15 mouse cellular contexts compared by ENCODE assay signal in the genomic region with DNA sequence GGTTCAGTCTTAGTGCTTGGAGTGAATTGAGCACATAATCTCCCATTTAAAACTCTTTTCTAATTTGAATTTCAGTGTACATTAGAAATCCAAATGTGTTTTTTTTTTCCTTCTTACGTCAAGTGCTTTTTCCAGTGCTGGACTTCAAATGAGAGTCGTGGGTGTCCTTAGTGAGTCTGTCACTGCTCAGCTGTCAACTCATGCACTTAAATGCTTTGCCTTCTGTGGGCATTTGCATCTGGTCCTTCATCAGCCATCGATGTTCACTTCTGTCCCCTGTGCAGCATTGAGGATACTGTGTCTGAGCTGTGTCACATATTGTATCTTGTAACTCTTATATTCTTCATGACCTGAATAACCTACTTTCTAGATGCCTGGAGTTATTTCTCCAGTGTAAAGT.
DNase-seq lines count a peak whose midpoint lies in the region; TF ChIP-seq lines count a peak whose summit lies in the region.
"Had no signal": no experiment of that assay in that cellular context is flagged by ENCODE, and none has a peak within 500 bp of the region (broad histone marks: within the 10 kb centered on the region; RNA-seq: fewer than 3 reads in every experiment).

No protein-coding gene starts in this region.

- TF ChIP-seq POLR2A in brain, embryonic 14.5 days (IDR thresholded peaks at IDR 0.05; ENCODE audit: borderline replicate concordance, extremely low read depth, insufficient read depth, insufficient read length, poor library complexity, severe bottlenecking): no peak

- TF ChIP-seq CTCF in brain, embryonic 14.5 days (IDR thresholded peaks at IDR 0.05; ENCODE audit: borderline replicate concordance, extremely low read depth, insufficient read depth, insufficient read length): no peak

- DNase-seq in frontal cortex, postnatal 36 days (ENCODE audit: low spot score in 2 of 2): peak; percentile 17 to 31
- DNase-seq in frontal cortex, postnatal 10 days (ENCODE audit: low spot score in 2 of 2): no peak
- DNase-seq in brain, adult 2 months (ENCODE audit: low read depth, low spot score): peak; percentile 41
- peak; percentile 2 for DNase-seq in brain, embryonic 14.5 days (ENCODE audit: low read depth)
- no peak for DNase-seq in heart, adult 8-10 months (ENCODE audit: low spot score)
- DNase-seq: adrenal gland, adult 2 months; adrenal gland, postnatal 10 days; adrenal gland, postnatal 25 days; cerebellum, adult 11 months; cerebellum, adult 18-20 months; cerebellum, adult 8-10 months; cerebellum, adult 9-11 months; cerebellum, postnatal 14 days; cerebellum, postnatal 36 days; embryo, embryonic 11 days had no signal

Comparison
In these comparisons a context has a peak if more than half of its experiments do, and no peak if none do; other contexts are left out.
1. DNase-seq: peak in frontal cortex, postnatal 36 days (2 of 2), brain, adult 2 months (single experiment) and brain, embryonic 14.5 days (single experiment); none in frontal cortex, postnatal 10 days (0 of 2) and heart, adult 8-10 months (single experiment).